Mouse (Mus musculus): ENCODE measurements at regions not wholly inside any gene's neighbourhood (a gene's known extent, or its start where the extent isn't known, plus 50 kb on each side); places are given as distances from the start of the nearest gene placed in this dataset.

- no peak for DNase-seq (ENCODE audit: low spot score in 2 of 2)
These were observed 720.9 kb downstream of the Dach1 start for GRCm38 (mm10) chr14:97448617-97449016.

GRCm38 (mm10) chr14:97446793-97447192, 722.8 kb downstream of the Dach1 start:
- no peak for DNase-seq (ENCODE audit: low spot score in 2 of 2)

GRCm38 (mm10) chr14:97440326-97440725, 729.2 kb downstream of the Dach1 start:
- no peak for DNase-seq (ENCODE audit: low spot score in 2 of 2)

GRCm38 (mm10) chr14:97435453-97436233, 733.9 kb downstream of the Dach1 start:
- DNase-seq (ENCODE audit: low spot score in 2 of 2) = no peak

- DNase-seq (ENCODE audit: low spot score in 2 of 2) = no peak
These were observed 738.3 kb downstream of the Dach1 start for GRCm38 (mm10) chr14:97431221-97431620.

GRCm38 (mm10) chr14:97403176-97403795, 766.3 kb downstream of the Dach1 start:
- no peak for DNase-seq (ENCODE audit: low spot score in 2 of 2)

- no peak for DNase-seq (ENCODE audit: low spot score in 2 of 2)
These were observed 773.2 kb downstream of the Dach1 start for GRCm38 (mm10) chr14:97396385-97396784.

- DNase-seq (ENCODE audit: low spot score in 2 of 2) = no peak
These were observed 773.7 kb downstream of the Dach1 start for GRCm38 (mm10) chr14:97395750-97396377.

- DNase-seq (ENCODE audit: low spot score in 2 of 2) = no peak
These were observed 780.6 kb downstream of the Dach1 start for GRCm38 (mm10) chr14:97389005-97389404.

GRCm38 (mm10) chr14:97380131-97380530, 789.4 kb downstream of the Dach1 start:
- no peak for DNase-seq (ENCODE audit: low spot score in 2 of 2)

- DNase-seq (ENCODE audit: low spot score in 2 of 2) = no peak
These were observed 812.6 kb downstream of the Dach1 start for GRCm38 (mm10) chr14:97356915-97357314.

- DNase-seq (ENCODE audit: low spot score in 2 of 2) = no peak
These were observed 821.6 kb downstream of the Dach1 start for GRCm38 (mm10) chr14:97347970-97348369.

GRCm38 (mm10) chr14:97331388-97331787, 812.5 kb upstream of the Klhl1 start:
- no peak for DNase-seq (ENCODE audit: low spot score in 2 of 2)

GRCm38 (mm10) chr14:97329979-97330378, 811.1 kb upstream of the Klhl1 start:
- no peak for DNase-seq (ENCODE audit: low spot score in 2 of 2)

- no peak for DNase-seq (ENCODE audit: low spot score in 2 of 2)
These were observed 774.2 kb upstream of the Klhl1 start for GRCm38 (mm10) chr14:97293109-97293508.

- DNase-seq (ENCODE audit: low spot score in 2 of 2) = no peak
These were observed 768.5 kb upstream of the Klhl1 start for GRCm38 (mm10) chr14:97287447-97287846.

GRCm38 (mm10) chr14:97258461-97258860, 739.6 kb upstream of the Klhl1 start:
- DNase-seq (ENCODE audit: low spot score in 2 of 2) = no peak
